Mouse (Mus musculus): ENCODE results near the gene Tomm20. TPM values are rescaled to one million over a fixed set of nuclear protein-coding genes. Genes with fewer than 3 reads are reported as not detected.
"Not testable (repeated sequence)": the region's sequence is repeated elsewhere in the genome, so short reads cannot be mapped to it uniquely, and the experiment has no call there.

The Tomm20 gene
- polyA plus RNA-seq, 1 experiment from 2014 or later, result 188 TPM

DNA sequence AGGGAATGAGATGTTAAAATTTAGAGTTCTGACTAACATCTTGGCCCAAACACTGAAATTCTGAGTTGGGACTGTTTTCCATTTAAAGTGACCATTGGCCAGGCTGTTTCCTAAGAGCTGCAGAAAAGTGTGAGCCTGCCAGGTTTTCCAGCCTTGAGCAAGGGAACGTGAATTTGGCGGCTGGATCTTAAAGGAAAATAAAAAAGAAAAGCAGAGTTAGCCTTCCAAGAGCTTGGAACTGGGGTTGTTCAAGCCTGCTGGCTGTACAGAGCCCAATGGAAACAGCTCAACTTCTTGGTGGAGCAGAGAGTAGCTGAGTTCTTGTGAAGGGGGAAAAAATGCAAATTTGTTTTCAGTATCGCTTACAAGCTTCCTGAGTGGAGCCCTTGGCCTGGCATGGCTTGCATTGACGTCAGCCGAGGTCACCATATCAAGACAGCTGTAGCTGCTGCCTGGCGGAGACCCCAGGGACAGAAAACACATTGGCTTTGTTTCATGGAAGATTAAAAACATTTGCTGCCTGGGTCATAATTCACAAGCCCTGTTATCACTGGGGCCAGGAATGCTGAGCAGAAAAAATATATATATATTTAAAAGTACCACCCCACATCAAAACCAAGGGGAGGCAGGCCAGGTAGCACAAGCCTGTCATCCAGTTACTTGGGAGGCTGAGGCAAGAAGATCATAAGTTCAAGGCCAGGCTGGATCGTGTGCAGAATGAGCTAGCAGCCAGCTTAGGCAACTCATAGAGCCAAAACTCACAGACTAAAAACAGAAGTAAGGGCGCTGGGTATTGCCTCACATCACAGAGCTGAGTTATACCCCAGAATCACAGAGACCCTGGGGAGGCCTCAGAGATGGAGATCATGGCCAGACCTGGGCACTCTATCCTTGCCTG is 58.7 kb downstream of the Tomm20 start:
- Histone ChIP-seq H3K9me3 (ENCODE audit: control insufficient read depth, low read length) (no peaks in the 10 kb centered on the region), H3K27me3 (ENCODE audit: control insufficient read depth, insufficient read depth, low read depth, low read length) (no peaks in the 10 kb centered on the region), H3K36me3 (ENCODE audit: control insufficient read depth, insufficient read depth, low read length) (no peaks in the 10 kb centered on the region), H3K27ac (ENCODE audit: low read length) (peak overlapping the region; percentile 93), H3K4me2 (ENCODE audit: low read depth, low read length) (no peak overlapping the region), H3K4me3 (ENCODE audit: low read length) (no peak overlapping the region), H3K4me1 (replicated peaks; ENCODE audit: control insufficient read depth, insufficient read depth, low read length) (peaks cover 29% of the 10 kb centered on the region), H3K9ac (ENCODE audit: low read length) (no peak overlapping the region; the same call in 1 of the 2 replicates)
- WGBS, result 48% methylated on average over 8 of the region's 8 CpGs
- ATAC-seq (ENCODE audit: low read depth), result peak; percentile 77

DNA sequence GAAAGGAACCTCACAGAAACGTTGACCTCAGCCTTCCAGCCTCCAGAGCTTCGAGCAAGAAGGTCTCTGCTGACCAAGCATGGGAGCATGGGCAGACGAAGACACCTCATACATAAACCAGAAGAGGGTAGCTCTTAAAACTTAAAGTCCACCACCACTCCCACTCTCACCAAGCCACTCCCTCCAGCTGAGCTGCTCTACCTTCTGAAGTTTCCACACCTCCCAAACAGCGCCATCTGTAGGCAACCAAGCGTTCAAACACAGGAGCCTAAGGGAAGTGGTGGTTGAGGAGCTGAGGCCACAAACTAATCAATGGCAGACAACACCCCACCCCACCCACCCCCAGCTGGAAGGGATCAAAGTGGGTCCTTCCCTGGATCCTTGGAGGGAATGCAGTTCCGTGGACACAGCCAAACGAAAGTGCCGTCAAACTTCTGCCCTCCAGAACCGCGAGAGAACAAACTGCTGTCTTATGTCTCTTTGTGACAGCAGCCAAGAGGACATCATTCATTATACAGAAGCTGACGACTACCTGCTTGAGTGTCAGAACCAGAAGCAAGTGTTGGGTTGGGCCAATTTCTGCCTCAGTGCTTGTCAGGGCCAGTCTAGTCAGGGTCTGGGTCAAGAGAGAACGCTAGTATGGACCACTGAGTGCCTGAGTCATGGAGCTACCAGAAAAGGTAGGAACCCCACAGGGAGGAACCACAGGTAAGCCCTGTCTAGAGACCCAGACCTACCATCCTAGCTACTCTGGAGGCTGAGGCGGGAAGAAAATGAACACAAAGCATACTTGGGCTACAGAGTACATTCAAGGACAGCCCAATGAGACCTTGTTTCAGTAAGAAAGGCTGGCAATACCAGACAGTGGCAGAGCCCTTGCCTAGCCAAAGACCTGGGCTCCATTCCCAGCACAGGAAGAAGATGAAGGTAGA is 59.8 kb downstream of the Tomm20 start:
- 66% methylated on average over 13 of the region's 13 CpGs for WGBS
- peaks cover 29% of the 10 kb centered on the region for H3K4me1 ChIP-seq (replicated peaks; ENCODE audit: control insufficient read depth, insufficient read depth, low read length)

DNA sequence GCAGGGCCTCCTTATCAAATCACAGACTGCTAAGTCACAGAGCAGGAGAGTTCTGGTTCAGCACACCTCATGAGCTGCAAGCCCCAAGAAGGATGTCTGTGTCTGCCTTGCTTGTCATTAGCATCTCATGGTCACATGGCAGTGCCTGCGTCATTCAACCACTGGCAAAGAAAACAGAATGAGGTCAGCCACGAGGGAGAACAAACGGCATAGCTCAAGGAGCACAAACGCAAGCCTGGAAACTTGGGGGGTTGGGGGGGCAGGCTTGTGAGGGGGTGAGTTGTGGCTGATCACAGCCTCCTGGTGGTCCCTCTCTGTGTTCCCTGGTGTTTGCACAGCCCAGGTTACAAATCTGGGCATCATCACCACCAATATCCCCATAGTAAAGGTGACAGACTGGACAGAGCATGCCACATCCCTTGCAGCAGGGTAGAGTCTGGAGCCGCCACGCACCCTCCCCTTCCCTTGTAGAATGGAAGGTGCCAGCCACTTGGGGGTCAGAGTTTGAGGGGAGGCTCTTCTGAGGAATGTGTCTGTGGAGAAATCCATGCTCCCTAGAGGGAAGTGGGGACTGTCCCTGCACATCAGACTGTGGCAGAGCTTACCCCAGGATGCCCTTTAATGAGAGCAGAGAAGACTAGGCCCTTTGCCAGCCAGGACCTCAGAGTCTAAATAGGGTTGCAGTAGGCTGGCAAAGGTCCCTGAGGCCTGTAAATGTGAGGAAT is 61.3 kb downstream of the Tomm20 start:
- Histone ChIP-seq H3K27me3 (ENCODE audit: control insufficient read depth, insufficient read depth, low read depth, low read length) (no peaks in the 10 kb centered on the region), H3K4me2 (ENCODE audit: low read depth, low read length) (no peak overlapping the region), H3K9ac (ENCODE audit: low read length) (no peak overlapping the region), H3K4me3 (ENCODE audit: low read length) (no peak overlapping the region), H3K4me1 (replicated peaks; ENCODE audit: control insufficient read depth, insufficient read depth, low read length) (peaks cover 29% of the 10 kb centered on the region), H3K9me3 (ENCODE audit: control insufficient read depth, low read length) (no peaks in the 10 kb centered on the region), H3K27ac (ENCODE audit: low read length) (peak overlapping the region; percentile 90), H3K36me3 (ENCODE audit: control insufficient read depth, insufficient read depth, low read length) (no peaks in the 10 kb centered on the region)
- 26% methylated on average over 6 of the region's 6 CpGs for WGBS
- ATAC-seq (ENCODE audit: low read depth), result peak; percentile 78

More for the DNA sequence above, 59.8 kb downstream of the Tomm20 start:
- no peak overlapping the region for H3K4me2 ChIP-seq (ENCODE audit: low read depth, low read length)
- ATAC-seq (ENCODE audit: low read depth), result no peak
- peak overlapping the region; percentile 93 for H3K27ac ChIP-seq (ENCODE audit: low read length)
- no peak overlapping the region for H3K4me3 ChIP-seq (ENCODE audit: low read length)
- H3K27me3 ChIP-seq (ENCODE audit: control insufficient read depth, insufficient read depth, low read depth, low read length), result no peaks in the 10 kb centered on the region
- peak overlapping the region; percentile 28 for H3K9ac ChIP-seq (ENCODE audit: low read length)
- no peaks in the 10 kb centered on the region for H3K36me3 ChIP-seq (ENCODE audit: control insufficient read depth, insufficient read depth, low read length)
- H3K9me3 ChIP-seq (ENCODE audit: control insufficient read depth, low read length), result no peaks in the 10 kb centered on the region

DNA sequence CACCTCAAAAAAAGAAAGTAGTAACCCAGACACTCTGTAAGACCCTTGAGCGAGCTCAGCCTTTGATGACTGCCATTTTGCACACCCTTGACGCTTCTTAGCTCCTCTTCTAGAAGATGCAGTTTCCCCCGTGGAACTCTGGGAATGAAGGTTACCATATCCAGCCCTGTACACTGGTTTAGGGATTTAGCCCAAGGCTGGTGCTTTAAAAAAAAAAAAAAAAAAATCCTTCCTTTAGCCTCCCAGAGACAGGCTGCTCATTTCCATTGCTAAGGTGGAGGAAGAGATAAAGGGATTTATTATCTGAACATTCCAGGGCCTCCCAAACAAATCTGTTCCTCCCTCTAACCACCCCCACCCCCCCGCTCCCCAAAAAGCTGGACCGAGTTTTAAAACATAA is 61.9 kb downstream of the Tomm20 start:
- Histone ChIP-seq H3K27me3 (ENCODE audit: control insufficient read depth, insufficient read depth, low read depth, low read length) (no peaks in the 10 kb centered on the region), H3K9me3 (ENCODE audit: control insufficient read depth, low read length) (no peaks in the 10 kb centered on the region), H3K36me3 (ENCODE audit: control insufficient read depth, insufficient read depth, low read length) (no peaks in the 10 kb centered on the region), H3K4me2 (ENCODE audit: low read depth, low read length) (no peak overlapping the region), H3K4me3 (ENCODE audit: low read length) (no peak overlapping the region), H3K4me1 (replicated peaks; ENCODE audit: control insufficient read depth, insufficient read depth, low read length) (peaks cover 29% of the 10 kb centered on the region), H3K9ac (ENCODE audit: low read length) (no peak overlapping the region), H3K27ac (ENCODE audit: low read length) (peak overlapping the region; percentile 90)
- WGBS, result 37% methylated on average over 5 of the region's 5 CpGs
- no peak; the same call in 1 of the 2 replicates for ATAC-seq (ENCODE audit: low read depth)

DNA sequence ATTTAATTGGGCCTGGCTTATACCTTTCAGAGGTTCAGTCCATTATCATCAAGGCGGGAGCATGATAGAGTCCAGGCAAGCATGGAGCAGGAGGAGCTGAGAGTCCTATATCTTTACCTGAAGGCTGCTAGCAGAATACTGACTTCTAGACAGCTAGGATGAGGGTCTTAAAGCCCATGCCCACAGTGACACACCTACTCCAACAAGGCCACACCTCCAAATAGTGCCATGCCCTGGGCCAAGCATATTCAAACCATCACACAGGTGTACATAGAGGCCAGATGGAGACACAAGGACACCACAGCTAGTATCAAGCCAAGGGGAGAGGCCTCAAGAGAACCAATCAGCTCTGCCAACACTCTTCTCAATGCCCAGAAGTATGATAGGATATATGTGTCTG is 63.1 kb downstream of the Tomm20 start:
- not testable (repeated sequence) for H3K9me3 ChIP-seq (ENCODE audit: control insufficient read depth, low read length); H3K36me3 ChIP-seq (ENCODE audit: control insufficient read depth, insufficient read depth, low read length)

DNA sequence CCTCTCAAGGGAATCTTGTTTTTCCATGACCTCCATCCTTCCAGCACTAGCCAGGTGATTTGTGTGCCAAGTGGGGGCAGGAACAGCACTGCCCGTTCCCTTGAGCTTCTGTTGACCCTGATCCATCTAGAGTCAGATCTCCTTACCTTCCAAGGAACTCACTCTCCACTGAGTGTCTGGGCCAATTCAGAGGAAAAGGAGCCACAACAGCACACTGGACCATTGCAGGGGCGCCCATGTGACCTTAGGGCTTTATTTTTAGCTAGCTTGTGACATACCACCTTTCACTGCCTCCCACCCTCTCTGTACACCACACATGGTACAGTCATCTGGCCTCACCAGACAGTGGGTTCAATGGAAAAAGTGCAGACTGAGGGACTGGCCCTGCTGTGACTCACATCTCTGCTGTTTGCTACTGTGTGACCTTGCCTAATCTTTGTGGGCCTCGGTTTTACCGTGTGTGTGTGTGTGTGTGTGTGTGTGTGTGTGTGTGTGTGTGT is 64.0 kb downstream of the Tomm20 start:
- WGBS, result 69% methylated on average over 4 of the region's 4 CpGs
- H3K9me3 ChIP-seq (ENCODE audit: control insufficient read depth, low read length), result no peaks in the 10 kb centered on the region
- ATAC-seq (ENCODE audit: low read depth), result no peak
- H3K4me1 ChIP-seq (replicated peaks; ENCODE audit: control insufficient read depth, insufficient read depth, low read length), result peaks cover 29% of the 10 kb centered on the region
- H3K27ac ChIP-seq (ENCODE audit: low read length), result no peak overlapping the region
- H3K4me3 ChIP-seq (ENCODE audit: low read length), result no peak overlapping the region
- no peaks in the 10 kb centered on the region for H3K27me3 ChIP-seq (ENCODE audit: control insufficient read depth, insufficient read depth, low read depth, low read length)
- H3K4me2 ChIP-seq (ENCODE audit: low read depth, low read length), result no peak overlapping the region
- H3K36me3 ChIP-seq (ENCODE audit: control insufficient read depth, insufficient read depth, low read length), result no peaks in the 10 kb centered on the region
- H3K9ac ChIP-seq (ENCODE audit: low read length), result no peak overlapping the region

More for the DNA sequence above, 63.1 kb downstream of the Tomm20 start:
- not testable (repeated sequence) for ATAC-seq (ENCODE audit: low read depth); H3K4me2 ChIP-seq (ENCODE audit: low read depth, low read length); H3K27ac ChIP-seq (ENCODE audit: low read length); H3K27me3 ChIP-seq (ENCODE audit: control insufficient read depth, insufficient read depth, low read depth, low read length); H3K4me3 ChIP-seq (ENCODE audit: low read length); H3K9ac ChIP-seq (ENCODE audit: low read length)
- WGBS, result 97% methylated on average over 1 of the region's 1 CpGs
- peaks cover 29% of the 10 kb centered on the region for H3K4me1 ChIP-seq (replicated peaks; ENCODE audit: control insufficient read depth, insufficient read depth, low read length)

Other genes starting within 250 kb of the Tomm20 start
- gene Rbm34, start 25.2 kb upstream of the Tomm20 start, polyA plus RNA-seq (2015; fragmentation: Nextera tagmentation; extraction: Ambion mirVana), result 16.7 and 17.1 TPM in 2 replicates
- 19.0 and 19.4 TPM in 2 replicates for gene Pard3, start 118.0 kb upstream of the Tomm20 start, polyA plus RNA-seq (2015; fragmentation: Nextera tagmentation; extraction: Ambion mirVana)